24 mouse cellular contexts compared by ENCODE assay signal in genomic region chr11:115344967-115345366, GRCm38 (mm10). TPM values are rescaled to one million over a fixed set of nuclear protein-coding genes. Genes with fewer than 3 reads are reported as not detected.
A peak's percentile ranks its signal among the peaks of the same experiment; 100 is the strongest.
DNase-seq lines count a peak whose midpoint lies in the region; ATAC-seq and TF ChIP-seq lines count a peak whose summit lies in the region.
"Had no signal": no experiment of that assay in that cellular context is flagged by ENCODE, and none has a peak within 500 bp of the region (broad histone marks: within the 10 kb centered on the region; RNA-seq: fewer than 3 reads in every experiment).

No protein-coding gene starts in this region.

- no peak overlapping the region for H3K4me2 ChIP-seq in lung, postnatal 0 days (replicated peaks; ENCODE audit: low read depth, low read length)
- H3K4me2 ChIP-seq: forebrain, embryonic 15.5 days; hindbrain, embryonic 12.5 days; liver, embryonic 13.5 days; midbrain, embryonic 15.5 days had no signal

- ATAC-seq in frontal cortex, adult (ENCODE audit: low TSS enrichment), result peak; percentile 28; the same call in 1 of the 2 replicates
- ATAC-seq in granulocyte monocyte progenitor cell, adult 5-6 weeks (replicated peaks; ENCODE audit: poor library complexity, severe bottlenecking), result peak; percentile 87
- ATAC-seq in lung, postnatal 0 days, result no peak
- ATAC-seq: forebrain, embryonic 15.5 days; midbrain, embryonic 15.5 days had no signal

- H3K4me1 ChIP-seq in MEL (ENCODE audit: control insufficient read depth in 1 of 2, insufficient read depth in 2 of 2, low read length in 2 of 2), result peaks cover 0 to 21% of the 10 kb centered on the region in 2 experiments; a peak in 2 of 4 replicates
- H3K4me1 ChIP-seq in lung, postnatal 0 days (ENCODE audit: insufficient read depth, low read depth, low read length), result no peaks in the 10 kb centered on the region
- H3K4me1 ChIP-seq: forebrain, embryonic 15.5 days; midbrain, embryonic 15.5 days had no signal

- no peak for DNase-seq in frontal cortex, adult 2 months (ENCODE audit: extremely low spot score in 1 of 2, low spot score in 1 of 2)
- peak; percentile 16 for DNase-seq in 416B (ENCODE audit: low read depth)
- peak; percentile 69 for DNase-seq in MEL (ENCODE audit: low read depth, low spot score)
- DNase-seq in lung, postnatal 0 days (ENCODE audit: low spot score), result no peak
- DNase-seq in cerebellum, adult 9-10 months, result no peak
- DNase-seq in urinary bladder, postnatal 25 days (ENCODE audit: low spot score), result no peak
- DNase-seq: adrenal gland, adult 8-10 months; cerebellum, adult 11 months; cerebellum, postnatal 25 days; gastrocnemius, postnatal 25 days; kidney, adult 9 months; liver, embryonic 13.5 days had no signal

- no peak for TF ChIP-seq EP300 in MEL (IDR thresholded peaks at IDR 0.05; ENCODE audit: low read depth in 1 of 2, low read length in 2 of 2)
- no peak for TF ChIP-seq EP300 in lung, postnatal 0 days (IDR thresholded peaks at IDR 0.05)

- peaks cover 0 to 6% of the 10 kb centered on the region in 2 experiments; a peak in 2 of 4 replicates for H3K27me3 ChIP-seq in MEL (ENCODE audit: control insufficient read depth in 1 of 2, insufficient read depth in 2 of 2, low read length in 2 of 2)
- H3K27me3 ChIP-seq in lung, postnatal 0 days (replicated peaks; ENCODE audit: insufficient read depth, low read length), result 0 out of 2 replicates have a peak, but pooled peaks cover 4% of the 10 kb centered on the region
- H3K27me3 ChIP-seq: forebrain, embryonic 15.5 days had no signal

- TF ChIP-seq CTCF in MEL (IDR thresholded peaks at IDR 0.05 in 2 of 3, conservative IDR thresholded peaks at IDR 0.05 in 1 of 3; ENCODE audit: control insufficient read depth in 1 of 3, insufficient read depth in 1 of 3, low read depth in 2 of 3, low read length in 3 of 3, poor library complexity in 1 of 3, severe bottlenecking in 1 of 3), result no peak
- TF ChIP-seq CTCF in lung, postnatal 0 days (IDR thresholded peaks at IDR 0.05), result no peak

- H3K27ac ChIP-seq in MEL (ENCODE audit: control insufficient read depth, low read depth, low read length), result no peak overlapping the region
- no peak overlapping the region for H3K27ac ChIP-seq in lung, postnatal 0 days (ENCODE audit: low read length)
- H3K27ac ChIP-seq: forebrain, embryonic 15.5 days; hindbrain, embryonic 12.5 days; liver, embryonic 13.5 days; midbrain, embryonic 15.5 days had no signal

- H3K9ac ChIP-seq in MEL (ENCODE audit: control insufficient read depth, low read depth, low read length, poor library complexity, severe bottlenecking), result no peak overlapping the region
- H3K9ac ChIP-seq in lung, postnatal 0 days (replicated peaks; ENCODE audit: low read depth), result no peak overlapping the region
- H3K9ac ChIP-seq: forebrain, embryonic 15.5 days; hindbrain, embryonic 12.5 days; liver, embryonic 13.5 days; midbrain, embryonic 15.5 days had no signal

- no peaks in the 10 kb centered on the region for H3K79me2 ChIP-seq in MEL (ENCODE audit: control insufficient read depth, insufficient read depth, low read length, poor library complexity)

- WGBS in lung, postnatal 0 days, result 13% methylated on average over 11 of the region's 12 CpGs

- no peak for TF ChIP-seq POLR2A in MEL (IDR thresholded peaks at IDR 0.05; ENCODE audit: control insufficient read depth in 1 of 2, insufficient read depth in 1 of 2, low read depth in 1 of 2, low read length in 2 of 2, poor library complexity in 1 of 2)

- H3K36me3 ChIP-seq in MEL (ENCODE audit: control insufficient read depth in 1 of 2, insufficient read depth in 2 of 2, low read length in 2 of 2), result peaks cover 0 to 2% of the 10 kb centered on the region in 2 experiments; a peak in 1 of 4 replicates
- no peaks in the 10 kb centered on the region for H3K36me3 ChIP-seq in lung, postnatal 0 days (ENCODE audit: insufficient read depth, low read length)
- H3K36me3 ChIP-seq: forebrain, embryonic 15.5 days; G1E; liver, embryonic 13.5 days; midbrain, embryonic 15.5 days had no signal

- H3K9me3 ChIP-seq in MEL (replicated peaks; ENCODE audit: insufficient read depth, low read length), result no peaks in the 10 kb centered on the region
- H3K9me3 ChIP-seq in lung, postnatal 0 days (ENCODE audit: low read length), result no peaks in the 10 kb centered on the region
- H3K9me3 ChIP-seq: forebrain, embryonic 15.5 days; G1E; hindbrain, embryonic 12.5 days; liver, embryonic 13.5 days; megakaryocyte, embryonic 14.5 days; midbrain, embryonic 15.5 days had no signal

- no peak for TF ChIP-seq RAD21 in MEL (IDR thresholded peaks at IDR 0.05; ENCODE audit: low read depth, low read length)

- H3K4me3 ChIP-seq in MEL (ENCODE audit: control insufficient read depth in 1 of 2, insufficient read depth in 1 of 2, low read depth in 2 of 2, low read length in 2 of 2), result no peak overlapping the region
- no peak overlapping the region for H3K4me3 ChIP-seq in lung, postnatal 0 days (ENCODE audit: low read depth, low read length)
- H3K4me3 ChIP-seq: forebrain, embryonic 15.5 days; hindbrain, embryonic 12.5 days; liver, embryonic 13.5 days; megakaryocyte, embryonic 14.5 days; midbrain, embryonic 15.5 days had no signal

TF ChIP-seq in MEL, 35 proteins besides CTCF, POLR2A, EP300 and RAD21:
- TF ChIP-seq SIN3A (IDR thresholded peaks at IDR 0.05; ENCODE audit: low read length), result no peak

RNA-seq across cellular contexts. Expression of gene Otop3, which starts 10.4 kb away (rescaled TPM):
- 0.30 and 0.34 TPM in 2 replicates for polyA plus RNA-seq in frontal cortex, adult 2 months (2012; rRNA removed)
- total RNA-seq in MEL (2012; rRNA removed), result not detected in 2 replicates
- polyA plus RNA-seq in MEL (2012; ENCODE audit: insufficient read depth in 1 of 2, insufficient read length in 2 of 2, low read depth in 1 of 2, low replicate concordance in 2 of 2, missing spikeins in 1 of 2), result not detected
- not detected in 2 replicates for total RNA-seq in granulocyte monocyte progenitor cell, adult 5-6 weeks (2014; fragmentation: Nextera tagmentation)
- not detected in 2 replicates for total RNA-seq in granulocyte monocyte progenitor cell, adult 5-6 weeks (2017)
- not detected in 2 replicates for polyA plus RNA-seq in lung, postnatal 0 days (2015; fragmentation: Nextera tagmentation; extraction: Ambion mirVana)
- total RNA-seq: adrenal gland, adult 8-10 months; G1E; gastrocnemius, postnatal 25 days had no signal
- polyA plus RNA-seq: G1E; heart, postnatal 0 days; liver, embryonic 13.5 days; lung, embryonic 16.5 days; spleen, adult 2 months had no signal

RNA-seq across cellular contexts. Expression of gene Hid1, which starts 22.6 kb away (rescaled TPM):
- polyA plus RNA-seq in frontal cortex, adult 2 months (2012; rRNA removed), result 97.9 and 106 TPM in 2 replicates
- 0.88 and 1.1 TPM in 2 replicates for total RNA-seq in MEL (2012; rRNA removed)
- polyA plus RNA-seq in MEL (2012; ENCODE audit: insufficient read depth in 1 of 2, insufficient read length in 2 of 2, low read depth in 1 of 2, low replicate concordance in 2 of 2, missing spikeins in 1 of 2), result 1 to 10 TPM in 1 of 2 experiments, not detected in 1; 3.0 TPM
- not detected in 2 replicates for total RNA-seq in granulocyte monocyte progenitor cell, adult 5-6 weeks (2014; fragmentation: Nextera tagmentation)
- not detected in 2 replicates for total RNA-seq in granulocyte monocyte progenitor cell, adult 5-6 weeks (2017)
- polyA plus RNA-seq in lung, postnatal 0 days (2015; fragmentation: Nextera tagmentation; extraction: Ambion mirVana), result 16.0 and 17.9 TPM in 2 replicates
- total RNA-seq: G1E had no signal

RNA-seq across cellular contexts. Expression of gene Ush1g, which starts 23.1 kb away (rescaled TPM):
- 7.8 and 8.6 TPM in 2 replicates for polyA plus RNA-seq in frontal cortex, adult 2 months (2012; rRNA removed)
- total RNA-seq in MEL (2012; rRNA removed), result not detected in 2 replicates
- polyA plus RNA-seq in MEL (2012; ENCODE audit: insufficient read depth in 1 of 2, insufficient read length in 2 of 2, low read depth in 1 of 2, low replicate concordance in 2 of 2, missing spikeins in 1 of 2), result not detected
- total RNA-seq in granulocyte monocyte progenitor cell, adult 5-6 weeks (2014; fragmentation: Nextera tagmentation), result not detected in 2 replicates
- not detected in 2 replicates for total RNA-seq in granulocyte monocyte progenitor cell, adult 5-6 weeks (2017)
- polyA plus RNA-seq in lung, postnatal 0 days (2015; fragmentation: Nextera tagmentation; extraction: Ambion mirVana), result not detected in 2 replicates
- polyA plus RNA-seq: G1E; hindbrain, embryonic 12.5 days; lung, embryonic 16.5 days had no signal

RNA-seq across cellular contexts. Expression of gene Cdr2l, which starts 36.7 kb away (rescaled TPM):
- polyA plus RNA-seq in frontal cortex, adult 2 months (2012; rRNA removed), result 22.7 and 23.1 TPM in 2 replicates
- 6.3 and 8.2 TPM in 2 replicates for total RNA-seq in MEL (2012; rRNA removed)
- polyA plus RNA-seq in MEL (2012; ENCODE audit: insufficient read depth in 1 of 2, insufficient read length in 2 of 2, low read depth in 1 of 2, low replicate concordance in 2 of 2, missing spikeins in 1 of 2), result 1 to 10 TPM in 1 of 2 experiments, not detected in 1; 5.2 TPM
- 0.68 TPM in 1 of 2 replicates, not detected in the other for total RNA-seq in granulocyte monocyte progenitor cell, adult 5-6 weeks (2014; fragmentation: Nextera tagmentation)
- total RNA-seq in granulocyte monocyte progenitor cell, adult 5-6 weeks (2017), result 0.67 TPM in 1 of 2 replicates, not detected in the other
- polyA plus RNA-seq in lung, postnatal 0 days (2015; fragmentation: Nextera tagmentation; extraction: Ambion mirVana), result 14.0 and 15.8 TPM in 2 replicates
- polyA plus RNA-seq: G1E had no signal

RNA-seq across cellular contexts. Expression of gene Otop2, which starts 38.0 kb away (rescaled TPM):
- 14.6 and 19.2 TPM in 2 replicates for polyA plus RNA-seq in frontal cortex, adult 2 months (2012; rRNA removed)
- not detected in 2 replicates for total RNA-seq in MEL (2012; rRNA removed)
- polyA plus RNA-seq in MEL (2012; ENCODE audit: insufficient read depth in 1 of 2, insufficient read length in 2 of 2, low read depth in 1 of 2, low replicate concordance in 2 of 2, missing spikeins in 1 of 2), result not detected
- not detected in 2 replicates for total RNA-seq in granulocyte monocyte progenitor cell, adult 5-6 weeks (2014; fragmentation: Nextera tagmentation)
- total RNA-seq in granulocyte monocyte progenitor cell, adult 5-6 weeks (2017), result not detected in 2 replicates
- polyA plus RNA-seq in lung, postnatal 0 days (2015; fragmentation: Nextera tagmentation; extraction: Ambion mirVana), result not detected in 2 replicates
- total RNA-seq: adrenal gland, adult 8-10 months; G1E; gastrocnemius, postnatal 25 days; layer of hippocampus, postnatal 14 days had no signal
- polyA plus RNA-seq: forebrain, embryonic 15.5 days; G1E; heart, postnatal 0 days; hindbrain, embryonic 12.5 days; intestine, embryonic 14.5 days; liver, embryonic 13.5 days; lung, embryonic 16.5 days; midbrain, embryonic 15.5 days; spleen, adult 2 months had no signal

Comparison
In these comparisons a context has a peak if more than half of its experiments do, and no peak if none do; other contexts are left out.
1. DNase-seq: peak in 416B (single experiment) and MEL (single experiment); none in frontal cortex, adult 2 months (0 of 2), lung, postnatal 0 days (single experiment), cerebellum, adult 9-10 months (single experiment) and urinary bladder, postnatal 25 days (single experiment).